Mouse (Mus musculus) regulatory T cell (primary cell): ENCODE measurements around the gene Btbd19.

Source experiments
- in situ Hi-C: fragments of 300-600 bp; cut with MboI, MseI; formaldehyde crosslinking; loops from one replicate; pipeline ENCODE4 v1.15.1; 2025; ENCODE audit warnings: high pct_unique_total_duplicates

Gene Btbd19

GRCm38 (mm10) chr4:117120052-117120444 lies 5.5 kb downstream of the Btbd19 start:
- in situ Hi-C loops, result loop anchor here (5.0 kb wide), 1 partner anchor 493 kb away; the partner anchor contains the start of gene Nasp

DNA sequence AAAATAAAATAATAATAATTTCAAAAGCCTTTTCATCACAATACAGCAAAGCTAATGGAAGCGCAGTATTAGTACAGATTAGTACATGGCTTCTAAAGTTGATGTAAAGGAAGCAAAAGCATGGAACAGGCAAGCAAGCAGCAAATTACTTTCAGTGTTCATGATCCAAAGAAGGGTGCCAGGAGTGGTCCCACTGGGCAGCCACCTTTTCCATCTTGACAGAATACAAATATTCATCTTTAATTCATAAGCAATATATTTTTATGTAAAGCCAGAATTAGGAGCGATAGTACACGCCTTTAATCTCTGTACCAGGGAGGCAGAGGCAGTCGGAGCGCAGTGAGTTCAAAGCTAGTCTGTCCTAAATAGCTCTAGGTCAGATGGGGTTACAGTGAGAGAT lies 5.9 kb downstream of the Btbd19 start:
- in situ Hi-C loops, result loop anchor here (5.0 kb wide), 1 partner anchor 492 kb away; the partner anchor contains the start of gene Nasp

GRCm38 (mm10) chr4:117117931-117118330 lies 7.6 kb downstream of the Btbd19 start:
- in situ Hi-C loops, result no loop called here

DNA sequence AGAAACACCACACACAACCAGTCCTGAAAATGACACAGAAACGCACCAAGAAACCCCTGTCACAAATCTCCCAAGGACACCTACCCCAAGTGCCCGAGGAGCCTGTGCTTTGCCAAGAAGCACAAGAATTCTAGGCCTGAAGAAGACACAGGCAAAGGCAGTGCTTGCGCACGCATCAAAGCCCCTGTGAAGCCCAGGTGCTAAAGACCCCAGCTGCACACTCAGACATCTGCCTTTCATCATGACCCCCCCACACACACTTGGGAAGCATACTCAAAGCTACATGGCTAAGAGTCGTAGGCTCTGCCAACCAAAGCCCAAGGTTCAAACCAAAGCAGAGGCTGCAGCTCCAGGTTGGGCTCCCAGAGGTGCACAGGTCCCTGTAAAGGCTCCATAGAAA lies 9.9 kb downstream of the Btbd19 start:
- in situ Hi-C loops, result no loop called here

GRCm38 (mm10) chr4:117113237-117113636 lies 12.3 kb downstream of the Btbd19 start:
- in situ Hi-C loops, result no loop called here

- in situ Hi-C loops, result no loop called here
Measured at GRCm38 (mm10) chr4:117110985-117111384, 14.5 kb downstream of the Btbd19 start.

DNA sequence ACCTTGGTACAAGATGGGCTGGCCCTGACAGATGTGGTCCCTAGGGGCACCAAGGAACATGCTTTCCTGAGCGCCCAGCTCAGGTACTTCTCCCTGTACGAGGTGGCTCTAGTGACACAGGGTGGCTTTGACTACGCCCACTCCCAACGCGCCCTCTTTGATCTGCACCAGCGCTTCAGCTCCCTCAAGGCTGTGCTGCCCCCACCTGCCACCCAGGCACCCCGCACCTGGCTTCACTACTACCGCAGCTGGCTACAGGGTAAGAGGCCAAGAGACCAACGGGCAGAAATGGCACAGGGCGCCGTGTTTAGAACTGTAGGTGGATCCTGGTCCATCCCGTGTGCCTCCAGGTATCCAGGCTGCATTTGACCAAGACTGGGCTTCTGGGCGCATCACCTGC lies 15.3 kb downstream of the Btbd19 start:
- in situ Hi-C loops, result no loop called here

GRCm38 (mm10) chr4:117109330-117109729 lies 16.2 kb downstream of the Btbd19 start:
- in situ Hi-C loops, result no loop called here

GRCm38 (mm10) chr4:117108524-117108849 lies 17.0 kb downstream of the Btbd19 start:
- in situ Hi-C loops, result no loop called here

GRCm38 (mm10) chr4:117107813-117108523 lies 17.6 kb downstream of the Btbd19 start:
- in situ Hi-C loops, result no loop called here

GRCm38 (mm10) chr4:117105127-117105526 lies 20.4 kb downstream of the Btbd19 start:
- in situ Hi-C loops, result no loop called here

DNA sequence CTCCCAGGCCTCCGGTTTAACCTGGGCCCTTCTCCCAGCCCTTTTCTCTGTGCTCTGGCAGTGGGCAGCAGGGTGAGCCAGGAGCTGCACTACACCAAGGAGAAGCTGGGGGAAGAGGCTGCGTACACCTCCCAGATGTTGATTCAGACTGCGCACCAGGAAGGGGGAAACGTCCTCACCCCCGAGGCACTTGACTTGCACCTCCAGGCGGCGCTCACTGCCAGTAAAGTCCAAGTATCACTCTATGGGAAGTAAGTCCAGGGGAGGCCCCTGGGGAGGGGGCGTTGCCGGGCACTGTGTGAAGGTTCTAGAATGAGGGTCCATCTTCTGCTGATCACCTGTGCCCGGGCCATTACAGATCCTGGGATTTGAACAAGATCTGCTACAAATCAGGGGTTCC lies 20.9 kb downstream of the Btbd19 start:
- in situ Hi-C loops, result no loop called here

- in situ Hi-C loops, result no loop called here
Measured at GRCm38 (mm10) chr4:117101218-117101617, 24.3 kb downstream of the Btbd19 start.

DNA sequence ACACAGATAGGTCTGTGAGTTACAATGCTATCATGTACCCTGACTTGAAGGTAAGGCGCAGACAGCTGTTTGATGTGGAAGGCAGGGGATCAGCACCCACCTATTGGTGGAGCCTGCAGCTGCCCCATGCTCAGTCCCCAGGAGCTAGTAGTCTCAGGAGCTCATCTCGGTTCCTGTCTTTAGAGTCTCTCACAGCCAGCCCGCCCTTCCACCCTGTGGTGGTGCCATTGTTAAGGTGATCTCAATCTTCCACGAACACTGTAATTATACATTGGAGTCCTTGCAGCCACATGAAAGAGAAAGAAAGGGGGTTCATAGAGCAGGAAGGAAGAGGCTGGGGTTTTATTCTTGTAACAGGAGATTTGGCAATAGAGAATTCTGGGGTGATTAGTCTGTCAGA lies 25.5 kb downstream of the Btbd19 start:
- in situ Hi-C loops, result no loop called here

DNA sequence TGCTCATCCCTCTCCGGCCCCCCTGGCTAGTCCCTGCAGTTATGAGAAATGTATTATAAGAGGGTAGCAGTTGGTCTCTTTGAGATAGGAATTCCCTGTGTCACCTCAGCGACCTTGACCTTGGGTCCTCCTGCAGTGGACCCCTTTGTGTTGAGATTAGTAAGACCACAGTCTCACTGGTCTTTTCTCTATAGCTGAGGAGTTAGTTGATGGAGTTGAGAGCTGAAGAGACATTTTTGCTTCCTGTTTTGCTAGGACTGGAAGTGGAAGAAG lies 26.8 kb downstream of the Btbd19 start:
- in situ Hi-C loops, result no loop called here

DNA sequence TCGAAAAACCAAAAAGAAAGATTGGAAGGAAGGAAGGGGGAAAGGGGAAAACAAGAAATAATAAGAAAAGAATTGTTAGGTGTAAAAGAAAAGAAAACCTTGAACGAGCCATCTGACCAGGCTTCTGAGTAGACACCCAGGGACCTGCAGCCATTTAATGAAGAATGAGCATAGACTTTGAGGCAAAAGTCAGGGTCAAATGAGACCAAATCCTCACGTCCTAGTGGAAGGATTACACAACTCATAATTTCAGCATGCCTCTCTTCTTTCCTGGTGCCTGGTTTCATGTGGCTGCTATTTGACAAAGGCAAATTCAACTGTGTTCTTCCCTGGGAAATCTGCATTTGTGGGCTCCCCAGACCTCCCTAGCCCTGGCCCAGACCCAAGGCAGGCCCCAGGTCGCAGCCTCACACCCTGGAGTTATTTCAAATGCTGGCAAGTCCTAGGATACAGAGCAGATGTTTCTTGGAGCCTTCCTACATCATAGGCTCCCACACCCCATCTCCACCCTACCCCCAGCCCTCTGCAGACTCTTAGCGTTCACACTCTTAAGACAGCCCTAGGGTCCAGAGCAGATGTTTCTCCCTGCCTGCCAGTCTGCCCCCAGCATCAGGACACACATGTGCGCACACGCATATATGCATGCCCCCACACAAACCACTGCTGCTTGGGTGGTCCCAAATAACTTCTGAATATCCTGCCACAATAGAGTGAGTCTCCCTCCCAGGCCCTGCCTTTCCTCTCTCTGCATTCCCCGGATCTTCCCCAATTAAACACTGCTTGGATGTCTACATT lies 27.4 kb downstream of the Btbd19 start:
- in situ Hi-C loops, result no loop called here

GRCm38 (mm10) chr4:117096666-117097065 lies 28.9 kb downstream of the Btbd19 start:
- in situ Hi-C loops, result no loop called here

DNA sequence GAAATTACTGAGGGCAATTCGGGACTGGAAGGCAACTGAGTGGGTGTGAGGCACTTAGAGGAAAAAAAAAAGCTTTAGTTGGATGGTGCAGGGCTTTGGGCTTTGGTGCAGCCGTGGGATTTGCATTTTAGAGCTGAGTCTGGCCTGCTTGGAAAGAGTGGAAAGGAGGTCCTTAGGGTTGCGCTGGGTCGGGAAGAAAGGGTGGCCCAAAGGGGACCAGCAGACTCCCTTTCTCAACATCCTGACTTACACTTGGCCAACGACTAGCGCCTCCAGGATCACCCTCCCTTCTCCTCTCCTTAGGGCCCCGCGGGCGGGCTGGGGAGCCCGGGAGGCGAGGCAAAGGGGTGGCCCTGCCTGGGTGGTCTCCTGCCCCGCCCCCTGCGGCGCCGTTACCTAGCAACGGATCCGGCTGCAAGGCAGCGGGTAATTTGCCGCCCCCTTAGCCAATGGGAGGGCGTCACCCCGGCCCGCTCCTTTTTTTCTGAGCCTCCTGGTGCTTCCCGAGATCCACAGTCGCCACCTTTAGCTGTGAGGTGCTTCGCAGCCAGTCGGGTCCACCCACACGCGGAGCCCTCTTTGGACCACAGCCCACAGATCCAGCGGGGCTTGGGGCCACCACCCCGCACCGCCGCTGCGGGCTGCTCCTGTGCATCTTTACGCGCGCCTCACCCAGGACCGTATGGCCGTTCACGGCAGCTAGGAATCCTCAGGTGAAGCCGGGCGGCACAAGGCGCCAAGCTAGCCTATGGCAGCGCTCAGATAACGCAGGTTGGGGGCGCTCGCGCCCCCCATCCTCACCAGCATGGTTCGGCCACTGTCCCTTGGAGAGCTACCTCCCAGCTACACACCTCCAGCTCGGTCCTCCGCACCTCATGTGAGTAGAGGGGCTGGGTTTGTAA lies 29.7 kb downstream of the Btbd19 start, which contains the start of gene Ptch2:
TSS of gene Ptch2 (plus strand) at position 525 of the 902 bp plus-strand sequence.
- in situ Hi-C loops, result no loop called here

DNA sequence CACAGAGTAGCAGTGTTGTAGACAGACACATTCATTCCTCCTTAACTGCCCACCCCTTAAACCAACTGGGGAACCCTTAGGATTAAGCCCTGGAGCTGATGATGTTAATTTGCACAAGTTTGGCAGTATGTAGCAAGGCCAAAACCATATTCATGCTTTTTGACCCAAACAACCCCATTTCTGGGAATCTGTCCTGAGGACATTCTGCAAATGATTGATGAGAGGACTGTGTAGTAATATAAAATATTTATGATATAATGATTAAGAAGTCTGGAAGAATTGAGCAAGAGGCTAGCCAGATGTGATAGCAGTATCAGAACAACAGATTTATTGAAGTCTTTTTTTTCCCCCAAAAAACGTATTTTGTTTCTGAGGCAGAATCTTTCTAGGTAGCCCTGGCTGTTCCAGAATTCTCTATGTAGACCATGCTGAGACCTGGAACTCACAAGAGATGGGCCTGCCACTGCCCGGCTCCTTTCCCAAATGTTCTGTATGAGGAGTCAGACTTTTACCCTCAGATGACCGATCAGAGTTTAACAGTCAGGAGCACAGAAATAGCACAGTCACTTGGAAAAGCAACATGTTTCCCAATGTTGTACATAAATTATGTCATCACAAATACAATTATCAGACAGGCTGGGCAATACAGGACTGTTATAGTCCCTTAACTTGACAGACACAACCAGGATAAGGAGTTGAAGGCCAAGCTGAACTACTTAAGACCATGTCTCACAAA lies 30.7 kb downstream of the Btbd19 start:
- in situ Hi-C loops, result no loop called here

- in situ Hi-C loops, result no loop called here
Measured at GRCm38 (mm10) chr4:117090586-117090985, 34.9 kb downstream of the Btbd19 start.

DNA sequence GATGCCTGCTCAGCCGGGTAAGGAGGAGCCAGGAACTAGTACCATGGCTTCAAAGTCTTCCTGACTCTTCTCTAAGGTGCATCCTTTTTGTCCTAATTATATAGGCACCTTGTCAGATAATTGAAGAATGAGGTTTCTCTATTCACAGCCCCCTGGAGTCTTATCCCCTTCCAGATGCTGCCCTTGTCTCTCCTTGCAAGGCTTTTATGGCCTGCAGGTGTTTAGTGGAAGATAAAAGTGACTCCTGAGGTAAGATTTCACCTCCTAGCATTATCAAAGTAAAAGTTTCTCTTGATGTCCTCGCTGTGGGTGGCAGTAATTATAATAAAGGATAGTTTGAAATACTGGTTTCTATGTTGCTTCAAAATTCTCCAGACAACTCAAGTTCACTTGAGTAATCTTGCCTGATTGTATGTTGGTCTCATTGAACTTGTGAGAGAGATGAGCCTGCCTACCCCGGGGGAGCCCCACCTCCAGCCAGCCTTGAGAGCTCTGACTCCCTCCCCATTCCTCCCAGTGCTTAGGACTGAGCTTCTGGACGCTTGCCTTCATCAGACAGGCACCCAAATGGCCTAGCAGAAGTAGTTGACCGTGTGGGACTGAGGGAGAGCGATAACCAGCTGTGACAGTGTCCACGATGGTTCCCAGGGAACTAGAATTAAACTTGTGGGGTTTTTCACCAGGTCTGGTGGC lies 37.4 kb downstream of the Btbd19 start:
- in situ Hi-C loops, result no loop called here
